Mouse (Mus musculus) frontal cortex, postnatal 25 days (tissue): Measurements from ENCODE around the gene Zfp593.
A peak's percentile ranks its signal among the peaks of the same experiment; 100 is the strongest.
"Not testable (repeated sequence)": the region's sequence is repeated elsewhere in the genome, so short reads cannot be mapped to it uniquely, and the experiment has no call there.

Source experiments
- DNase-seq, 2 experiments: peaks; one replicate each; pipeline ENCODE4 v3.0.0; 2022; ENCODE audit warnings: low spot score in 2 of 2

The Zfp593 gene

GRCm38 (mm10) chr4:134245148-134245843 is at the start of gene Zfp593:
Zfp593 (minus strand) TSS chr4:134245592.
- DNase-seq, result peak; percentile 93 to 95

- DNase-seq, result no peak
Observed at GRCm38 (mm10) chr4:134293692-134294163, 48.3 kb upstream of the Zfp593 start.

DNA sequence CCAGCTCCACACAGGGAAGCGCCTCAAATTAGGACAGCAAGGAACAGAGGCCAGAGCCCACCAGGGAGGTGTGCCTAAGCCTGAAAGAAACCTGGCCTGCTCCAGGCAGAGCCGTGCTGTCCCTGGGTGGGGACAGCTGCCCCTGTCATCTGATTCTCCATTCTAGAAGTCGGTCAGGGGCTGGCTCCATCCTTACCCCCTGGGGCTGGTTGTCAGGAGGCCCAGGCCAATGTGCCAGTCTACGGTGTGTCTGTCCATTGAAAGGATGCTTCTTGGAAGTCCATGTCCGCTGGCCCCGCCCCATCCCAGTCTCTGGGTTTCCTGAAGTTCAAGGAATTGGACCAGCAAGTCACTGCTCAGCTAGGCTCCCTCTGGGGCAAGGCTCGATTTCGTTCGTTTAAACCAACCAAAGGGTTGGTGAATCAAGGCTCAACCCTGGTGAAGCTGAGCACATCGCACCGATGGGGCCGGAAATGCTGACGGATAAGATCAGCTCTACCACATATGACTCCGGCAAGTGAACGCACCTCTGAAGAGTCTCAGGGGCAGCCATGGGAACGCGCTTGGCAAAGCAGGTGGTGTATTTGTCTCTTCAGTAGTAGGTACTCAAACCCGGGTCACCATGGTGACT is 47.8 kb upstream of the Zfp593 start:
- DNase-seq, result no peak

GRCm38 (mm10) chr4:134292067-134292466 is 46.7 kb upstream of the Zfp593 start:
- peak; percentile 58 to 60 for DNase-seq

GRCm38 (mm10) chr4:134288397-134289256 is 43.2 kb upstream of the Zfp593 start:
- DNase-seq, result no peak

- DNase-seq, result peak; percentile 33 to 41
Observed at GRCm38 (mm10) chr4:134287575-134288025, 42.2 kb upstream of the Zfp593 start, which contains the start of gene Pdik1l. Pdik1l (minus strand) TSS chr4:134287895.

- peak; percentile 90 to 95 for DNase-seq
Observed at GRCm38 (mm10) chr4:134287168-134287564, 41.8 kb upstream of the Zfp593 start.

GRCm38 (mm10) chr4:134286226-134287167 is 41.1 kb upstream of the Zfp593 start:
- no peak for DNase-seq

- DNase-seq, result no peak
Observed at GRCm38 (mm10) chr4:134284942-134285341, 39.5 kb upstream of the Zfp593 start.

- no peak for DNase-seq
Observed at GRCm38 (mm10) chr4:134273417-134274345, 28.3 kb upstream of the Zfp593 start.

DNA sequence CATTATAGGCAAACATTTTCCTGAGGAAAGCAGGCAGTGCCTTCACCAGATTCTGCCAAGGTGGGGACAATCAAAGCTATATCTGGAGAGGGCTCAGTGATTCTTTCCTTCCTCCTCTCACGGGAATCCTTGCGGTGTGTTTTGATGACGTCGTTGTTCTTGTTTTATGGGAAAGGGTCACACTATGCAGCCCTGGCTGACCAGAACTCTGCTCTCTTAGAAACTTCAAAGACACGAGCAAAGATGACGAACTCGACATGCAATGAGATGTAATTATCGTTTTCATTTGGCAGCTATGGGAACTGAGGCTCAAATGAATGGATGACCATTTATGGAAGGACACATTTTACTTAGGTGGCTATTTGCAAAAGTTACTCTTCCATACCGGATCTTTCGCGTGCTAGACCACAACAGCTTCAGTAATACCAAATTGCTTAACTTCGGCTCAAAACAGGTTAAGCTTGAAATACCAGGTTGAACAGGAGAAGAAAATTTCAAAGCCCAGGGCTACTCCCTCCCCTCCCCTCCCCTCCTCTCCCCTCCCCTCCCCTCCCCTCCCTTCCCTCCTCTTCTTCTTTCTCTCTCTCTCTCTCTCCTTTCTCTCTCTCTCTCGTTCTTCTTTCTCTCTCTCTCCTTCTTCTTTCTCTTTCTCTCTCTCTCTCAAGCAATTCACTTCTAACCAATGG is 27.5 kb upstream of the Zfp593 start:
- DNase-seq, result no peak

DNA sequence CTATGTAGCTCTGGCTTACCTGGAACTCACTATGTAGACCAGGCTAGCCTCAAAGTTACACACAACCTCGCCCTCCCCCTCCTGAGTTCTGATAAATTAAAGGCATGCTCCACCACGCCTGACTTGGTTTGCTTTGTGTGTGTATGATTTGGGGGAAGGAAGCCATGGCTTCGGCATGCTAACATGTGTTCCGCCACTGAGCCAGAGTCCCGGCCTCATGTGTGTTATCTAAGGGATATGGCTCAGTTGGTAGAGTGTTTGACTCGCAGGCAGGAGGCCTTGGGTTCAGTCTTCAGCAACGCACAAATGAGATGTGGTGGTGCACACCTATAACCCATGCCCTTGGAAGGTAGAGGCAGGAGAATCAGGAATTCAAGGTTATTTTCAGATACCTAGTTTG is 26.6 kb upstream of the Zfp593 start:
- DNase-seq, result no peak

DNA sequence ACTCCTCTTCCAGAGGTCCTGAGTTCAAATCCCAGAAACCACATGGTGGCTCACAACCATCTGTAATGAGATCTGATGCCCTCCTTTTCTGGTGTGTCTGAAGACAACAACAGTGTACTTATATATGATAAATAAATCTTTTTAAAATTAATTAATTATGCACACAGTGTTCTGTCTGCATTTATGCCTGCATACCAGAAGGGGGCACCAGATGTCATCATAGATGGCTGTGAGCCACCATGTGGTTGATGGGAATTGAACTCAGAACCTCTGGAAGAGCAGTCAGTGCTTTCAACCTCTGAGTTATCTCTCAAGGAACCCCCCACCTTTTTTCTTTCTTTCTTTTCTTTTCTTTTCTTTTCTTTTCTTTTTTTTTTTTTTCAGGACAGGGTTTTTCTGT is 24.2 kb upstream of the Zfp593 start:
- not testable (repeated sequence) for DNase-seq

- no peak for DNase-seq
Observed at GRCm38 (mm10) chr4:134268102-134268655, 22.8 kb upstream of the Zfp593 start.

GRCm38 (mm10) chr4:134265860-134266585 is 20.6 kb upstream of the Zfp593 start:
- no peak for DNase-seq

DNA sequence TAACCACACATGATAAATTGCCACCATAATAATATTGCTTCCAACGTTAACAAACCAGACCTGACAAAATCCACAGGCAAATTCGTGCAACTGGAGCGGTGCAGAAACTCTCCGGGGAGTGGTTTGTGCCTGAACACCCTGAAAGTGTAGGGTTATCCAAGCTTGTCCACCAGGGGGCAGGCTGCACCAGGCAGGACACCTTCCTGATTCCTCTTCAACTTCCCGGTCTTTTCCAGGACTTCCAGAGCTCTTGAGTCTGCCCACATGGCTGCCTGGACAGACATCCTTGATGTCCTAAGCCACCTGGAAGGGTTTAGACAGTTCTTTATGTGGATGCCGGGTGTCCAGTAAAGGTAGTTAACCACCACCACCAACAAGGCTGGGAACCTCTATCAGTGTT is 17.8 kb upstream of the Zfp593 start:
- DNase-seq, result peak in 1 of 2 experiments; percentile 48

- DNase-seq, result no peak
Observed at GRCm38 (mm10) chr4:134258354-134258753, 13.0 kb upstream of the Zfp593 start.
